Mouse (Mus musculus) kidney, postnatal 36 days (tissue): ENCODE results near the gene Sowaha.
"Not testable (repeated sequence)": the region's sequence is repeated elsewhere in the genome, so short reads cannot be mapped to it uniquely, and the experiment has no call there.

Experiments
- DNase-seq, 2 experiments: peaks; one replicate each; pipeline ENCODE4 v3.0.0; 2021 to 2022; ENCODE audit warnings: mixed read lengths in 2 of 2

The Sowaha gene

GRCm38 (mm10) chr11:53435504-53435903, 44.6 kb downstream of the Sowaha start:
- DNase-seq = no peak

- DNase-seq = no peak
These were observed 47.0 kb downstream of the Sowaha start for GRCm38 (mm10) chr11:53433057-53433456.

- no peak for DNase-seq
These were observed 48.6 kb downstream of the Sowaha start for GRCm38 (mm10) chr11:53431347-53432056.

- DNase-seq = peak; percentile 100
These were observed 49.3 kb downstream of the Sowaha start, which contains the start of the genes Uqcrq and Gdf9 for GRCm38 (mm10) chr11:53430670-53431346. Gene Uqcrq (minus strand): TSS chr11:53430831. Gene Gdf9 (plus strand): TSS chr11:53431023.

- DNase-seq = no peak
These were observed 49.8 kb downstream of the Sowaha start for GRCm38 (mm10) chr11:53430300-53430669.

- DNase-seq = no peak
These were observed 50.9 kb downstream of the Sowaha start for GRCm38 (mm10) chr11:53429182-53429581.

GRCm38 (mm10) chr11:53428716-53429057, 51.4 kb downstream of the Sowaha start:
- no peak for DNase-seq

GRCm38 (mm10) chr11:53427993-53428715, 51.9 kb downstream of the Sowaha start:
- DNase-seq = peak in 1 of 2 experiments; percentile 30

- DNase-seq = not testable (repeated sequence)
These were observed 53.2 kb downstream of the Sowaha start for GRCm38 (mm10) chr11:53426914-53427313.
